Mouse (Mus musculus): ENCODE measurements at regions not wholly inside any gene's neighbourhood (a gene's known extent, or its start where the extent isn't known, plus 50 kb on each side); places are given as distances from the start of the nearest gene placed in this dataset.
A peak's percentile ranks its signal among the peaks of the same experiment; 100 is the strongest.

GRCm38 (mm10) chr5:84934369-84934768 is 517.2 kb upstream of the Epha5 start:
- 91% methylated on average over 1 of the region's 1 CpGs for WGBS

GRCm38 (mm10) chr5:84917631-84918292 is 500.6 kb upstream of the Epha5 start:
- WGBS, result 80% methylated on average over 1 of the region's 1 CpGs
- Histone ChIP-seq H3K36me3 (ENCODE audit: control insufficient read depth, insufficient read depth, low read length) (no peaks in the 10 kb centered on the region), H3K9me3 (ENCODE audit: control insufficient read depth, low read length) (no peaks in the 10 kb centered on the region), H3K9ac (ENCODE audit: low read depth, low read length) (no peak overlapping the region), H3K4me3 (ENCODE audit: low read length) (no peak overlapping the region), H3K27ac (ENCODE audit: low read depth, low read length) (no peak overlapping the region), H3K4me2 (ENCODE audit: low read length) (no peak overlapping the region), H3K27me3 (replicated peaks; ENCODE audit: control insufficient read depth, insufficient read depth, low read length) (no peaks in the 10 kb centered on the region), H3K4me1 (ENCODE audit: control insufficient read depth, insufficient read depth, low read depth, low read length) (no peaks in the 10 kb centered on the region)
- ATAC-seq, result no peak

More at GRCm38 (mm10) chr5:84934369-84934768, 517.2 kb upstream of the Epha5 start:
- H3K9ac ChIP-seq (ENCODE audit: low read depth, low read length), result no peak overlapping the region
- no peak for ATAC-seq
- H3K4me3 ChIP-seq (ENCODE audit: low read length), result no peak overlapping the region
- no peak overlapping the region for H3K27ac ChIP-seq (ENCODE audit: low read depth, low read length)
- no peaks in the 10 kb centered on the region for H3K4me1 ChIP-seq (ENCODE audit: control insufficient read depth, insufficient read depth, low read depth, low read length)
- no peaks in the 10 kb centered on the region for H3K27me3 ChIP-seq (replicated peaks; ENCODE audit: control insufficient read depth, insufficient read depth, low read length)
- H3K36me3 ChIP-seq (ENCODE audit: control insufficient read depth, insufficient read depth, low read length), result no peaks in the 10 kb centered on the region
- no peak overlapping the region for H3K4me2 ChIP-seq (ENCODE audit: low read length)
- H3K9me3 ChIP-seq (ENCODE audit: control insufficient read depth, low read length), result no peaks in the 10 kb centered on the region

DNA sequence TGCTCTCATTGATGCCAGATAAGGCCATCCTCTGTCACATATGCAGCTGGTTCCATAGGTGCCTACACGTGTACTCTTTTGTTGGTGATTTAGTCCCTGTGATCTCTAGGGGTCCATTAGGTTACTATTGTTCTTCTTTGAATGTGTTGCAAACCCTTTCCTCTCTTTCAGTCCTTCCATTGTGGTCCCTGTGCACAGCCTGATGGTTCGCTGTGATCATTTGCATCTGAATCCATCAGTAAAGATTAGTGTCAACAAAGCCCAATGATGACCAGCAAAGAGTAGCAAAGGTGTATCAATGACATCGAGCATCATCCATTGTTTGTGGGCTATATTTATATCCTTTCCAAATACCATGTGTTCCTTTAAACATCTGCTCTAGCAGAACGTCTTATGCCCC is 484.5 kb upstream of the Epha5 start:
- WGBS, result 39% methylated on average over 4 of the region's 4 CpGs
- H3K9ac ChIP-seq (ENCODE audit: low read depth, low read length), result no peak overlapping the region
- H3K4me1 ChIP-seq (ENCODE audit: control insufficient read depth, insufficient read depth, low read depth, low read length), result no peaks in the 10 kb centered on the region
- ATAC-seq, result no peak
- no peak overlapping the region for H3K4me3 ChIP-seq (ENCODE audit: low read length)
- H3K36me3 ChIP-seq (ENCODE audit: control insufficient read depth, insufficient read depth, low read length), result no peaks in the 10 kb centered on the region
- H3K27me3 ChIP-seq (replicated peaks; ENCODE audit: control insufficient read depth, insufficient read depth, low read length), result no peaks in the 10 kb centered on the region
- no peak overlapping the region for H3K4me2 ChIP-seq (ENCODE audit: low read length)
- H3K9me3 ChIP-seq (ENCODE audit: control insufficient read depth, low read length), result no peaks in the 10 kb centered on the region
- no peak overlapping the region for H3K27ac ChIP-seq (ENCODE audit: low read depth, low read length)

DNA sequence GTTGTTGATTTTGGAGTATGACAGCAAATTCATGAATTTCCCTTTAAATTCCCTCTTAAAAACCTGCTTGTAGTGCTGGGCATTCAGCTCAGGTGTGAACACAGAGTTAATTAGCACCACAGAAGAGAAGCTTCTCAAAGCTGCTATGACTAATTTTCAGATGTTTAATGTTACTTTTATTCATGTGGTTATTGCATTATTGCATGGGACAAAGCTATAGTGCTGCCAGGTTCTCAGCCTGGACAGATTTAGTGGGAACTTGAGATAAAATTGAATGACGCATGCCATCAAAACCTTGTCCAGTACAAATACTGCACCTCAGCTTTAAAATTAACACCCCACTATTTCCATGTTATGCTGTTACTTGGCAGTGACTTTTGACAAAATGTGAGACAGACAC is 480.4 kb upstream of the Epha5 start:
- H3K27ac ChIP-seq (ENCODE audit: low read depth, low read length), result no peak overlapping the region
- H3K27me3 ChIP-seq (replicated peaks; ENCODE audit: control insufficient read depth, insufficient read depth, low read length), result no peaks in the 10 kb centered on the region
- WGBS, result 88% methylated on average over 1 of the region's 1 CpGs
- H3K9ac ChIP-seq (ENCODE audit: low read depth, low read length), result no peak overlapping the region
- no peak overlapping the region for H3K4me3 ChIP-seq (ENCODE audit: low read length)
- no peak for ATAC-seq
- H3K36me3 ChIP-seq (ENCODE audit: control insufficient read depth, insufficient read depth, low read length), result no peaks in the 10 kb centered on the region
- no peaks in the 10 kb centered on the region for H3K9me3 ChIP-seq (ENCODE audit: control insufficient read depth, low read length)
- no peaks in the 10 kb centered on the region for H3K4me1 ChIP-seq (ENCODE audit: control insufficient read depth, insufficient read depth, low read depth, low read length)
- no peak overlapping the region for H3K4me2 ChIP-seq (ENCODE audit: low read length)

DNA sequence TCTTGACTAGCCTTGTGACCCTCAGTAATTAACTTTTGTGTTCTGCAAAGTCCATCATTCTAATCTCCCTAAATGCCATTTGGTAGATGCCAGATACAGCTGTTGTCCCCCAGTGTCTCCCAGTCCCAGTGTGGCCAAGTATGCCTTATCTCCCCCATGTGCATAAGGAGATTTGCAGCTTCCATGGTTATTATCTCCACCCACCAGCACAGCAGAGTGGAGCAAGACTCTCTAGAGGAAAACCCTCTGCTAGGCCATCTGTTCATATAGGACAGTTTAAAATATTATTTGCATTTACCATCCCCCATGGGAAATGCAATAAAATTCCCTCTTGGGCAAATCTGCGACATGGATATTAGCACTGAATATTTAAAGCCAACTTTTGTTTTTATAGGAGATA is 436.4 kb upstream of the Epha5 start:
- WGBS, result 29% methylated on average over 1 of the region's 1 CpGs
- ATAC-seq, result no peak; the same call in 1 of the 2 replicates
- Histone ChIP-seq H3K36me3 (ENCODE audit: control insufficient read depth, insufficient read depth, low read length) (no peaks in the 10 kb centered on the region), H3K9me3 (ENCODE audit: control insufficient read depth, low read length) (no peaks in the 10 kb centered on the region), H3K4me2 (ENCODE audit: low read length) (no peak overlapping the region), H3K27me3 (replicated peaks; ENCODE audit: control insufficient read depth, insufficient read depth, low read length) (no peaks in the 10 kb centered on the region), H3K4me3 (ENCODE audit: low read length) (no peak overlapping the region), H3K27ac (ENCODE audit: low read depth, low read length) (no peak overlapping the region), H3K9ac (ENCODE audit: low read depth, low read length) (no peak overlapping the region), H3K4me1 (ENCODE audit: control insufficient read depth, insufficient read depth, low read depth, low read length) (no peaks in the 10 kb centered on the region; the same call in 1 of the 2 replicates)

GRCm38 (mm10) chr5:84849175-84849574 is 432.0 kb upstream of the Epha5 start:
- Histone ChIP-seq H3K9ac (ENCODE audit: low read depth, low read length) (no peak overlapping the region), H3K4me3 (ENCODE audit: low read length) (no peak overlapping the region), H3K27ac (ENCODE audit: low read depth, low read length) (no peak overlapping the region), H3K4me1 (ENCODE audit: control insufficient read depth, insufficient read depth, low read depth, low read length) (no peaks in the 10 kb centered on the region; the same call in 1 of the 2 replicates), H3K4me2 (ENCODE audit: low read length) (no peak overlapping the region), H3K27me3 (replicated peaks; ENCODE audit: control insufficient read depth, insufficient read depth, low read length) (no peaks in the 10 kb centered on the region), H3K36me3 (ENCODE audit: control insufficient read depth, insufficient read depth, low read length) (no peaks in the 10 kb centered on the region), H3K9me3 (ENCODE audit: control insufficient read depth, low read length) (no peaks in the 10 kb centered on the region)
- no peak for ATAC-seq

GRCm38 (mm10) chr5:84848765-84849164 is 431.6 kb upstream of the Epha5 start:
- Histone ChIP-seq H3K27ac (ENCODE audit: low read depth, low read length) (no peak overlapping the region; the same call in 1 of the 2 replicates), H3K4me1 (ENCODE audit: control insufficient read depth, insufficient read depth, low read depth, low read length) (no peaks in the 10 kb centered on the region; the same call in 1 of the 2 replicates), H3K4me2 (ENCODE audit: low read length) (no peak overlapping the region), H3K9me3 (ENCODE audit: control insufficient read depth, low read length) (no peaks in the 10 kb centered on the region), H3K9ac (ENCODE audit: low read depth, low read length) (no peak overlapping the region), H3K36me3 (ENCODE audit: control insufficient read depth, insufficient read depth, low read length) (no peaks in the 10 kb centered on the region), H3K4me3 (ENCODE audit: low read length) (no peak overlapping the region), H3K27me3 (replicated peaks; ENCODE audit: control insufficient read depth, insufficient read depth, low read length) (no peaks in the 10 kb centered on the region)
- 24% methylated on average over 2 of the region's 2 CpGs for WGBS
- peak; percentile 88 for ATAC-seq

GRCm38 (mm10) chr5:84811460-84811859 is 394.3 kb upstream of the Epha5 start:
- H3K4me2 ChIP-seq (ENCODE audit: low read length), result no peak overlapping the region
- H3K4me1 ChIP-seq (ENCODE audit: control insufficient read depth, insufficient read depth, low read depth, low read length), result no peaks in the 10 kb centered on the region
- no peaks in the 10 kb centered on the region for H3K27me3 ChIP-seq (replicated peaks; ENCODE audit: control insufficient read depth, insufficient read depth, low read length)
- no peak overlapping the region for H3K9ac ChIP-seq (ENCODE audit: low read depth, low read length)
- whole genome bisulfite sequencing, result 16% methylated on average over 2 of the region's 2 CpGs
- H3K4me3 ChIP-seq (ENCODE audit: low read length), result no peak overlapping the region
- ATAC-seq, result peak; percentile 68
- no peaks in the 10 kb centered on the region for H3K36me3 ChIP-seq (ENCODE audit: control insufficient read depth, insufficient read depth, low read length)
- no peak overlapping the region for H3K27ac ChIP-seq (ENCODE audit: low read depth, low read length)
- H3K9me3 ChIP-seq (ENCODE audit: control insufficient read depth, low read length), result no peaks in the 10 kb centered on the region

- Histone ChIP-seq H3K36me3 (ENCODE audit: control insufficient read depth, insufficient read depth, low read length) (no peaks in the 10 kb centered on the region), H3K9me3 (ENCODE audit: control insufficient read depth, low read length) (no peaks in the 10 kb centered on the region), H3K9ac (ENCODE audit: low read depth, low read length) (no peak overlapping the region), H3K4me1 (ENCODE audit: control insufficient read depth, insufficient read depth, low read depth, low read length) (no peaks in the 10 kb centered on the region), H3K27me3 (replicated peaks; ENCODE audit: control insufficient read depth, insufficient read depth, low read length) (no peaks in the 10 kb centered on the region), H3K4me2 (ENCODE audit: low read length) (no peak overlapping the region), H3K27ac (ENCODE audit: low read depth, low read length) (no peak overlapping the region), H3K4me3 (ENCODE audit: low read length) (no peak overlapping the region)
- 35% methylated on average over 3 of the region's 3 CpGs for WGBS
- no peak for ATAC-seq
Measured at GRCm38 (mm10) chr5:84810844-84811243, 393.7 kb upstream of the Epha5 start.
